Mouse (Mus musculus) G1E (cell line): ENCODE measurements around the gene E130308A19Rik. TPM values are rescaled to one million over a fixed set of nuclear protein-coding genes. Genes with fewer than 3 reads are reported as not detected.
A peak's percentile ranks its signal among the peaks of the same experiment; 100 is the strongest.

Experiments used
- ATAC-seq: 2 replicates; pipeline ENCODE4 v1.8.0; 2016; ENCODE audit warnings: mild to moderate bottlenecking; ENCODE audit not compliant: insufficient number of reproducible peaks, poor library complexity, low FRiP score, severe bottlenecking; ENCODE audit errors: extremely low read depth
- DNase-seq: peaks from one replicate; pipeline ENCODE4 v3.0.0; 2012; ENCODE audit warnings: low spot score
- H3K27me3 ChIP-seq: 2 replicates; pipeline ENCODE4 v1.6.1; 2012; ENCODE audit warnings: mild to moderate bottlenecking, low read length, inconsistent platforms; ENCODE audit not compliant: insufficient read depth
- H3K36me3 ChIP-seq: replicated peaks from 2 replicates; pipeline ENCODE3; 2012; ENCODE audit warnings: mild to moderate bottlenecking, inconsistent platforms
- H3K4me1 ChIP-seq: 2 replicates; pipeline ENCODE4 v1.6.1; 2012; ENCODE audit warnings: low read depth, low read length, inconsistent platforms, mixed read lengths; ENCODE audit not compliant: insufficient read depth
- H3K4me3 ChIP-seq: 2 replicates; pipeline ENCODE4 v1.5.1; 2012; ENCODE audit warnings: low read depth, mild to moderate bottlenecking, inconsistent platforms, low read length, moderate library complexity, mixed read lengths
- H3K9me3 ChIP-seq: replicated peaks from 2 replicates; pipeline ENCODE4 v1.6.1; 2012; ENCODE audit warnings: inconsistent platforms
- CTCF ChIP-seq: IDR thresholded peaks from 2 replicates; pipeline ENCODE4 v1.5.1; 2012; ENCODE audit warnings: low read depth, low read length, inconsistent platforms, mixed read lengths
- GATA1 ChIP-seq: IDR thresholded peaks from 2 replicates; pipeline ENCODE4 v1.6.1; 2012; ENCODE audit warnings: borderline replicate concordance, low read length, inconsistent platforms, mixed read lengths
- GATA2 ChIP-seq: IDR thresholded peaks from 2 replicates; pipeline ENCODE4 v1.6.1; 2012; ENCODE audit warnings: low read depth, low read length, inconsistent platforms, borderline replicate concordance
- POLR2AphosphoS5 ChIP-seq: IDR thresholded peaks from 2 replicates; pipeline ENCODE4 v1.6.1; 2012; ENCODE audit warnings: low read depth, low read length, inconsistent platforms; ENCODE audit not compliant: insufficient replicate concordance
- TAL1 ChIP-seq: conservative IDR thresholded peaks from 2 replicates; pipeline ENCODE4 v1.6.1; 2012; ENCODE audit warnings: low read depth, low read length, inconsistent platforms, mixed read lengths
- polyA plus RNA-seq: library from polyadenylated mRNA; stranded (reverse); fragments of >175 nt; gene quantifications from 2 replicates; pipeline ENCODE4 v1.2.3, GENCODE M21; 2012
- total RNA-seq, 2 experiments: library from RNA; stranded (forward) in 1 of 2; stranded (reverse) in 1 of 2; fragments of 200-1000 nt in 1 of 2; fragments of >200 nt in 1 of 2; fragmentation: Nextera tagmentation in 1 of 2; gene quantifications; 2 replicates each; pipeline ENCODE4 v1.2.3; 2014 to 2017

The E130308A19Rik gene
- total RNA-seq (2014; fragmentation: Nextera tagmentation) (30.8 and 33.8 TPM in 2 replicates), total RNA-seq (2017) (7.0 and 8.1 TPM in 2 replicates), polyA plus RNA-seq (6.1 and 7.5 TPM in 2 replicates)

GRCm38 (mm10) chr4:59625998-59626910, at the start of gene E130308A19Rik:
TSS of gene E130308A19Rik (plus strand) at chr4:59626211.
- no peak for TF ChIP-seq GATA1
- no peak for TF ChIP-seq TAL1
- TF ChIP-seq POLR2AphosphoS5, result no peak
- no peak for TF ChIP-seq CTCF
- no peak for TF ChIP-seq GATA2
- peak; percentile 63 for ATAC-seq
- H3K27me3 ChIP-seq, result no peaks in the 10 kb centered on the region
- H3K9me3 ChIP-seq, result no peaks in the 10 kb centered on the region
- H3K36me3 ChIP-seq, result peaks cover 6% of the 10 kb centered on the region
- peak; percentile 78 for DNase-seq
- H3K4me1 ChIP-seq, result peaks cover 30% of the 10 kb centered on the region
- H3K4me3 ChIP-seq, result peak within 1 kb of the TSS; percentile 95

GRCm38 (mm10) chr4:59580495-59581281, 45.3 kb upstream of the E130308A19Rik start:
- no peak for ATAC-seq
- Histone ChIP-seq H3K4me1 (peaks cover 22% of the 10 kb centered on the region), H3K9me3 (no peaks in the 10 kb centered on the region), H3K27me3 (no peaks in the 10 kb centered on the region), H3K36me3 (no peaks in the 10 kb centered on the region), H3K4me3 (peak overlapping the region; percentile 91)
- no peak for TF ChIP-seq GATA1
- no peak for TF ChIP-seq GATA2
- no peak for TF ChIP-seq POLR2AphosphoS5
- TF ChIP-seq CTCF, result no peak
- TF ChIP-seq TAL1, result no peak
- DNase-seq, result peak; percentile 59

- H3K4me3 ChIP-seq, result peak within 1 kb of the TSS; percentile 91
- no peak for TF ChIP-seq GATA2
- TF ChIP-seq GATA1, result no peak
- no peak for TF ChIP-seq TAL1
- TF ChIP-seq POLR2AphosphoS5, result no peak
- TF ChIP-seq CTCF, result no peak
- H3K36me3 ChIP-seq, result no peaks in the 10 kb centered on the region
- H3K27me3 ChIP-seq, result no peaks in the 10 kb centered on the region
- no peaks in the 10 kb centered on the region for H3K9me3 ChIP-seq
- H3K4me1 ChIP-seq, result peaks cover 21% of the 10 kb centered on the region
- peak; percentile 89 for ATAC-seq
- DNase-seq, result peak; percentile 93
Measured at GRCm38 (mm10) chr4:59581314-59582185, 44.5 kb upstream of the E130308A19Rik start, which contains the start of gene Hsdl2. TSS of gene Hsdl2 (plus strand) at chr4:59581563.

GRCm38 (mm10) chr4:59582186-59582585, 43.8 kb upstream of the E130308A19Rik start:
- DNase-seq (no peak), ATAC-seq (no peak)
- H3K9me3 ChIP-seq, result no peaks in the 10 kb centered on the region
- no peaks in the 10 kb centered on the region for H3K27me3 ChIP-seq
- no peak for TF ChIP-seq GATA2
- no peak for TF ChIP-seq POLR2AphosphoS5
- no peak for TF ChIP-seq CTCF
- TF ChIP-seq TAL1, result no peak
- peak overlapping the region; percentile 91; the same call in 1 of the 2 replicates for H3K4me3 ChIP-seq
- H3K36me3 ChIP-seq, result no peaks in the 10 kb centered on the region
- peaks cover 23% of the 10 kb centered on the region for H3K4me1 ChIP-seq

GRCm38 (mm10) chr4:59585097-59585496, 40.9 kb upstream of the E130308A19Rik start:
- Histone ChIP-seq H3K27me3 (no peaks in the 10 kb centered on the region), H3K4me3 (no peak overlapping the region), H3K36me3 (no peaks in the 10 kb centered on the region), H3K4me1 (peaks cover 23% of the 10 kb centered on the region), H3K9me3 (no peaks in the 10 kb centered on the region)
- DNase-seq (no peak), ATAC-seq (no peak)
- TF ChIP-seq GATA1 (no peak), CTCF (no peak), GATA2 (no peak), TAL1 (no peak), POLR2AphosphoS5 (no peak)
